In the genomic region with DNA sequence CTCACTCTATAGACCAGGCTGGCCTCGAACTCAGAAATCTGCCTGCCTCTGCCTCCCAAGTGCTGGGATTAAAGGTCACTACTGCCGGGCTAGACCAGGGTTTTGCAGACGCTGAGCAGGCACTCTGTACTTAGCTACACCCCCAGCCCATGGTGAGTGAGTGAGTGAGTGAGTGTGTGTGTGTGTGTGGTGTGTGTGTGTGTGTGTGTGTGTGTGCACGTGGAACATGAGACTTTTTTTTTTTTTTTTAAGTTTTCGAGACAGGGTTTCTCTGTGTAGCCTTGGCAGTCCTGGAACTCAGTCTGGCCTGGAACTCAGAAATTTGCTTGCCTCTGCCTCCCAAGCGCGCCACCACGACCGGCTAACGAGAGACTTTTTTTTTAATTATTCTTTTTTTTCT, we compare ENCODE assay signal across 11 mouse cellular contexts. TPM values are rescaled to one million over a fixed set of nuclear protein-coding genes. Genes with fewer than 3 reads are reported as not detected.
DNase-seq lines count a peak whose midpoint lies in the region; ATAC-seq and TF ChIP-seq lines count a peak whose summit lies in the region.
"Had no signal": no experiment of that assay in that cellular context is flagged by ENCODE, and none has a peak within 500 bp of the region (broad histone marks: within the 10 kb centered on the region; RNA-seq: fewer than 3 reads in every experiment).

No protein-coding gene starts in this region.

- intact Hi-C loops in heart, postnatal 14 days (cut with DNase I): no loop called here

- H3K4me3 ChIP-seq in heart, embryonic 12.5 days: peak overlapping the region; percentile 48; the same call in 1 of the 2 replicates
- peak overlapping the region; percentile 5 for H3K4me3 ChIP-seq in testis, adult 2 months (ENCODE audit: control insufficient read depth, low read depth, low read length)
- H3K4me3 ChIP-seq in limb, embryonic 14.5 days (replicated peaks; ENCODE audit: low read length): peak overlapping the region; percentile 40

- H3K9ac ChIP-seq in heart, embryonic 12.5 days: 0 out of 2 replicates have a peak overlapping the region, but pooled peaks have one; percentile 87
- H3K9ac ChIP-seq in limb, embryonic 14.5 days (ENCODE audit: low read depth, low read length, severe bottlenecking): no peak overlapping the region

- ATAC-seq in heart, embryonic 12.5 days (ENCODE audit: insufficient number of reproducible peaks, low FRiP score): no peak
- no peak for ATAC-seq in limb, embryonic 14.5 days (ENCODE audit: low FRiP score, low read depth)

- no peak for DNase-seq in heart, postnatal 14 days
- DNase-seq in testis, postnatal 14 days (ENCODE audit: low spot score): no peak
- DNase-seq in limb, embryonic 14.5 days (ENCODE audit: low spot score): no peak
- DNase-seq in yolk sac, embryonic 10.5 days (ENCODE audit: low spot score): peak; percentile 70
- no peak for DNase-seq in adrenal gland, postnatal 4 days (ENCODE audit: low spot score in 2 of 2)
- no peak for DNase-seq in ovary, postnatal 14 days (ENCODE audit: low spot score)
- DNase-seq: cerebellum, adult 2 months; right cerebral cortex, postnatal 25 days had no signal

- H3K27me3 ChIP-seq in heart, embryonic 12.5 days (replicated peaks): no peaks in the 10 kb centered on the region
- H3K27me3 ChIP-seq in testis, adult 2 months (ENCODE audit: control insufficient read depth, insufficient read depth, low read length): no peaks in the 10 kb centered on the region
- no peaks in the 10 kb centered on the region for H3K27me3 ChIP-seq in limb, embryonic 14.5 days (ENCODE audit: control insufficient read depth, insufficient read depth, low read length)

- no peaks in the 10 kb centered on the region for H3K9me3 ChIP-seq in heart, embryonic 12.5 days (replicated peaks)
- H3K9me3 ChIP-seq in limb, embryonic 14.5 days (ENCODE audit: control insufficient read depth, low read length): no peaks in the 10 kb centered on the region
- H3K9me3 ChIP-seq: G1E had no signal

- TF ChIP-seq CTCF in testis, adult 2 months (IDR thresholded peaks at IDR 0.05; ENCODE audit: control insufficient read depth, insufficient read depth, insufficient replicate concordance, low read depth, low read length): no peak

- peaks cover 53% of the 10 kb centered on the region for H3K4me1 ChIP-seq in heart, embryonic 12.5 days (replicated peaks)
- H3K4me1 ChIP-seq in testis, adult 2 months (ENCODE audit: control insufficient read depth, insufficient read depth, low read length): peaks cover 37% of the 10 kb centered on the region
- H3K4me1 ChIP-seq in limb, embryonic 14.5 days (ENCODE audit: control insufficient read depth, insufficient read depth, low read length): peaks cover 49% of the 10 kb centered on the region

- H3K36me3 ChIP-seq in heart, embryonic 12.5 days: peaks cover 13% of the 10 kb centered on the region
- H3K36me3 ChIP-seq in testis, adult 2 months (ENCODE audit: control insufficient read depth, insufficient read depth, low read length): no peaks in the 10 kb centered on the region
- peaks cover 20% of the 10 kb centered on the region for H3K36me3 ChIP-seq in limb, embryonic 14.5 days (ENCODE audit: control insufficient read depth, insufficient read depth, low read length)

- TF ChIP-seq POLR2A in testis, adult 2 months (IDR thresholded peaks at IDR 0.05; ENCODE audit: control insufficient read depth, low read depth, low read length): no peak
- TF ChIP-seq POLR2A in limb, embryonic 14.5 days (IDR thresholded peaks at IDR 0.05; ENCODE audit: borderline replicate concordance, extremely low read depth, insufficient read depth, insufficient read length): no peak

- H3K27ac ChIP-seq in heart, embryonic 12.5 days (ENCODE audit: poor library complexity, severe bottlenecking): peak overlapping the region; percentile 100
- H3K27ac ChIP-seq in testis, adult 2 months (ENCODE audit: control insufficient read depth, insufficient read depth, low read depth, low read length): no peak overlapping the region
- H3K27ac ChIP-seq in limb, embryonic 14.5 days (replicated peaks; ENCODE audit: low read depth, low read length): no peak overlapping the region

- WGBS in heart, embryonic 12.5 days: 77% methylated on average over 10 of the region's 10 CpGs
- 73% methylated on average over 10 of the region's 10 CpGs for WGBS in limb, embryonic 14.5 days

- H3K4me2 ChIP-seq in heart, embryonic 12.5 days: peak overlapping the region; percentile 81
- peak overlapping the region; percentile 94 for H3K4me2 ChIP-seq in limb, embryonic 14.5 days (replicated peaks; ENCODE audit: low read depth, low read length, severe bottlenecking)

RNA-seq across cellular contexts. Expression of gene Plekhg2, which starts 2.2 kb away (rescaled TPM):
- polyA plus RNA-seq in heart, embryonic 12.5 days (2016; fragmentation: Nextera tagmentation; extraction: Ambion mirVana): 58.0 and 65.3 TPM in 2 replicates
- total RNA-seq in heart, postnatal 14 days (2021): 10 to 100 TPM; 32.1 to 32.5 TPM
- polyA plus RNA-seq in testis, adult 2 months (2012; rRNA removed): 14.7 and 20.1 TPM in 2 replicates
- 67.3 and 87.8 TPM in 2 replicates for polyA plus RNA-seq in limb, embryonic 14.5 days (2012; rRNA removed)
- polyA plus RNA-seq in limb, embryonic 14.5 days (2014; fragmentation: Nextera tagmentation; extraction: Ambion mirVana): 59.0 and 69.1 TPM in 2 replicates
- 10 to 100 TPM; 39.3 to 47.2 TPM for total RNA-seq in adrenal gland, postnatal 4 days (2021)

RNA-seq across cellular contexts. Expression of gene Zfp36, which starts 5.4 kb away (rescaled TPM):
- 15.9 and 16.5 TPM in 2 replicates for polyA plus RNA-seq in heart, embryonic 12.5 days (2016; fragmentation: Nextera tagmentation; extraction: Ambion mirVana)
- total RNA-seq in heart, postnatal 14 days (2021): 10 to 100 TPM; 25.7 to 27.6 TPM
- 3.8 and 4.9 TPM in 2 replicates for polyA plus RNA-seq in testis, adult 2 months (2012; rRNA removed)
- 12.3 and 19.0 TPM in 2 replicates for polyA plus RNA-seq in limb, embryonic 14.5 days (2012; rRNA removed)
- 16.0 TPM in 2 replicates for polyA plus RNA-seq in limb, embryonic 14.5 days (2014; fragmentation: Nextera tagmentation; extraction: Ambion mirVana)
- total RNA-seq in adrenal gland, postnatal 4 days (2021): 10 to 100 TPM; 12.0 to 13.3 TPM

RNA-seq across cellular contexts. Expression of gene Med29, which starts 17.9 kb away (rescaled TPM):
- polyA plus RNA-seq in heart, embryonic 12.5 days (2016; fragmentation: Nextera tagmentation; extraction: Ambion mirVana): 45.4 and 46.5 TPM in 2 replicates
- 10 to 100 TPM; 18.4 to 19.9 TPM for total RNA-seq in heart, postnatal 14 days (2021)
- polyA plus RNA-seq in testis, adult 2 months (2012; rRNA removed): 129 and 135 TPM in 2 replicates
- polyA plus RNA-seq in limb, embryonic 14.5 days (2012; rRNA removed): 47.5 and 61.6 TPM in 2 replicates
- polyA plus RNA-seq in limb, embryonic 14.5 days (2014; fragmentation: Nextera tagmentation; extraction: Ambion mirVana): 46.6 and 49.9 TPM in 2 replicates
- total RNA-seq in adrenal gland, postnatal 4 days (2021): 10 to 100 TPM; 24.2 to 26.1 TPM

RNA-seq across cellular contexts. Expression of gene Paf1, which starts 18.1 kb away (rescaled TPM):
- polyA plus RNA-seq in heart, embryonic 12.5 days (2016; fragmentation: Nextera tagmentation; extraction: Ambion mirVana): 68.5 and 70.4 TPM in 2 replicates
- total RNA-seq in heart, postnatal 14 days (2021): 10 to 100 TPM; 46.2 to 47.7 TPM
- 84.1 and 97.0 TPM in 2 replicates for polyA plus RNA-seq in testis, adult 2 months (2012; rRNA removed)
- polyA plus RNA-seq in limb, embryonic 14.5 days (2012; rRNA removed): 97.8 and 102 TPM in 2 replicates
- polyA plus RNA-seq in limb, embryonic 14.5 days (2014; fragmentation: Nextera tagmentation; extraction: Ambion mirVana): 54.2 and 63.1 TPM in 2 replicates
- 10 to 100 TPM; 71.8 to 93.4 TPM for total RNA-seq in adrenal gland, postnatal 4 days (2021)

RNA-seq across cellular contexts. Expression of gene Rps16, which starts 24.2 kb away (rescaled TPM):
- polyA plus RNA-seq in heart, embryonic 12.5 days (2016; fragmentation: Nextera tagmentation; extraction: Ambion mirVana): 629 and 630 TPM in 2 replicates
- total RNA-seq in heart, postnatal 14 days (2021): 100 to 1,000 TPM; 540 to 612 TPM
- polyA plus RNA-seq in testis, adult 2 months (2012; rRNA removed): 227 and 277 TPM in 2 replicates
- 1,848 and 2,127 TPM in 2 replicates for polyA plus RNA-seq in limb, embryonic 14.5 days (2012; rRNA removed)
- 1,280 and 1,345 TPM in 2 replicates for polyA plus RNA-seq in limb, embryonic 14.5 days (2014; fragmentation: Nextera tagmentation; extraction: Ambion mirVana)
- total RNA-seq in adrenal gland, postnatal 4 days (2021): 1,000 to 10,000 TPM; 1,647 to 1,689 TPM
